Mouse (Mus musculus): ENCODE measurements at regions not wholly inside any gene's neighbourhood (a gene's known extent, or its start where the extent isn't known, plus 50 kb on each side); places are given as distances from the start of the nearest gene placed in this dataset.

DNA sequence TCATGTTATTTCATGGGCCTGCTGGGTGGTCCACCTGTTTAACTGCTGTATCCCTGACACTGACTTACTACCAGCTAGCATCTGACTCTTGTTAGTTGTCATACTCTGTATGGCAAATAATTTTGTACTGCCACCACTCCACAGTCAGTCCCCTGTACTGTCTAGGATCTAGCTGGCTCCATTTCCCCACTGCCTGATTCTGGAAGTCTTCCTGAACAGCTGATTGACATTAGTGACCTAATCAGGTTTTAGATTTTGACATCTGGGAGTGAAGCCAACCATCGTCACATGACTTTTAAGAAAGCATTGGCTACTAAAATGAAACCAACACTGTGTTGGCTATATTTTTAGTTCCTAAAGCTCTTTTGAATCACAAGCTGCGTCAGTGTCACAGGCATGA lies 711.3 kb downstream of the Bcl11a start:
- DNase-seq (ENCODE audit: low read depth, low spot score): no peak

DNA sequence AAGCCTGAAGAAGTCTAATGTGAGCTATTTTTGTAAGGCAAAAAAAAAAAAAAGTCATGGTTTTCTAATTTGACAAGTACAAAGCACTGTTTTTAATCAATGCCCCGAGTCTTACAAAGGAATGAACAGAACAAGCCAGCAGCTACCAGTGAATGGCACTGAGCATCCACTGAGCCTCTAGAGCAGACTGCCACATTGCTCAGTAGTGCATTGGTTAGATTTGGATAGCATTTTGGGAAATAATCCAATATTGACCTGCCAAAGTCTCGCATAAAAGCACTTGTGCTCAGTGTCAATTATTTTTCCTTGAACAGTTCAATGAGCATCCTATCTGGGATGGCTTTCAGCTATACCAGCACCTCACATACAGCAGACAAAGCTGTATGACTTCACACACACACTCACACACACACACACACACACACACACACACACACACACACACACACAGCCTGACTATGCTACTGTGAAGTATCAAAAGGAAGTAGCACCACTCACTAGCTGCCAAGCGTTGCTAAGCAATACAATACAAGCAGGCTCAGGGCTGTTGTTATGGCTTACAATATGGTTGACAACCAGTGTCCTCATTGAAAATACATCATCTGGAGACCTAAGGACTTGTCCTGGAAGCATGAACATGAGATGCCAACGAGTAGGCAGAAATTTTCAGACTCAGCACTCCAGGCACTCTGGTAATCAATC lies 717.8 kb downstream of the Bcl11a start:
- DNase-seq (ENCODE audit: low read depth, low spot score): no peak

DNA sequence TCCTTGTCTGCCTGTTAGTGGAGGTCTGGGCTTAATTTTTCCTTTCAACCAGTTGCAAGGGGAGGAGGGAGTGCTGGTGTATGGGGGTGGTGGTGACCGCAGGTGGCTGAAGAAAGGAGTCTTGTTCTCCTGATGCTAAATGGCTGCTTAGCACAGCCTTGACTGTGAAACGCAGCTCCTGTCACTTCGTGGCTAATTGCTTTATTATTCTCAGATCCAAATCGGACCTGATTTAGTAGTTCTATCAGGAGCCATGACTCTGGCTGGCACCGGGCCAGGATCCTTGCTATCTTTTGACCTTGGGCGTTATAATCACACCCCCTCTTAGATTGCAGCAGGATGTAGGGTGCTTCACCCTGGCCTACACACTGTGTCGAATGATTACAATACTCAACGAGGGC lies 726.8 kb downstream of the Bcl11a start:
- DNase-seq (ENCODE audit: low read depth, low spot score): no peak

DNA sequence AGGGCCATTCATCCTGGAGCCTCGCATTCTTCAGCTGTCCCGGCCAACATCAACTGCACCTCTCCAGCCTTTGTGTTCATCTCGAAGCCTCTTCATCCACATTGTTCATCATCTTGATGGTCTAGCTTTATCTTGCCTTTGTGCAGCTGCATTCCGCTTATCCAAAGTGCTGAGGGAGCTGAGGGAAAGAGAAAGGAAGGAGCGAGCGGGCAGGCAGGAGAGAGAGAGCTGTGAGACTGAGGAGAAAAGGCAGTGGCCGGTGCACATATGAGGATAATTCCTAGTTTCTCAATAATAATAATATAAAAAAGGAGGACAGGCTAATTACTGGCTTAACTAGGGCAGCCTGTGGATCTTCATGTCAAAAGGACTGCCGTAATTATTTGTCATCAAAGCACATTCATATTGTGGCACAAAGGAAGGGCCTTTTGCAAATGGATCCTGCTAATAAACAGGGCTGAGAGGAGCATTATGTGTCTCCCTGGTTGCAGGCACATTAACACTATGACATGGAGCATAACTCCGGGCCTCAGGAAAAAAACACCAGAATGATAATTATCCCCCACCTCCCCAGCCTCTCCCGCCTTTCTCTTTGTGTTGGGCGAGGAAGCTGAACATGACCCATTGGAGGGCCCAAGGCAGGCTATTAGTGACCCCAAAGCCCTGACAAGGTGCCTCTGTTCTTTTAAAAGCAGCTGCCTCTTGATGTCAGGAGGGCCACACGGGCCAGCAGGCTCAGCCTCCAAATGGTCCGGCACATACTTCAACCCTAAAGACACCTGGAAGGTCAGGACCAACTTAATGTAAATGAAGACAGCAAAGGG lies 751.9 kb downstream of the Bcl11a start:
- DNase-seq (ENCODE audit: low read depth, low spot score): no peak

DNA sequence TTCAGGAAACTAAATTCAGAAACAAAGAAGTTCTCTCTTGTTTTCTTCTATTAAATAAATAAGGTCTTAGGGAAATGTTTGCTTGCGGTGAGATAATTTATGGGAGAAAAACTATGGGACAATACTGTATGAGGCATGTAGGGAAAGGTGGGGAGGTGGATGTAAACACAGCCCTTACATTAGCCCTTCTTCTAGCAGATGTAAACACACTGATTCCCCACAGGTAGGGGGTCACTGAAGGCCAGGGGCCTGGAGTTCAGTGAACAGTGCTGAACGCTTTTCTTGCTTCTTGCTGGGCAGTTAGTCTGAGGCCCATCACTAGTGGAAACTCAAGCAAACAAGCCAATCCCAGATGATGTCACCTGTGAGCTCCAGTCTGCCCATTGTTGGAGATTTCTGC lies 752.6 kb downstream of the Bcl11a start:
- DNase-seq (ENCODE audit: low read depth, low spot score): no peak

DNA sequence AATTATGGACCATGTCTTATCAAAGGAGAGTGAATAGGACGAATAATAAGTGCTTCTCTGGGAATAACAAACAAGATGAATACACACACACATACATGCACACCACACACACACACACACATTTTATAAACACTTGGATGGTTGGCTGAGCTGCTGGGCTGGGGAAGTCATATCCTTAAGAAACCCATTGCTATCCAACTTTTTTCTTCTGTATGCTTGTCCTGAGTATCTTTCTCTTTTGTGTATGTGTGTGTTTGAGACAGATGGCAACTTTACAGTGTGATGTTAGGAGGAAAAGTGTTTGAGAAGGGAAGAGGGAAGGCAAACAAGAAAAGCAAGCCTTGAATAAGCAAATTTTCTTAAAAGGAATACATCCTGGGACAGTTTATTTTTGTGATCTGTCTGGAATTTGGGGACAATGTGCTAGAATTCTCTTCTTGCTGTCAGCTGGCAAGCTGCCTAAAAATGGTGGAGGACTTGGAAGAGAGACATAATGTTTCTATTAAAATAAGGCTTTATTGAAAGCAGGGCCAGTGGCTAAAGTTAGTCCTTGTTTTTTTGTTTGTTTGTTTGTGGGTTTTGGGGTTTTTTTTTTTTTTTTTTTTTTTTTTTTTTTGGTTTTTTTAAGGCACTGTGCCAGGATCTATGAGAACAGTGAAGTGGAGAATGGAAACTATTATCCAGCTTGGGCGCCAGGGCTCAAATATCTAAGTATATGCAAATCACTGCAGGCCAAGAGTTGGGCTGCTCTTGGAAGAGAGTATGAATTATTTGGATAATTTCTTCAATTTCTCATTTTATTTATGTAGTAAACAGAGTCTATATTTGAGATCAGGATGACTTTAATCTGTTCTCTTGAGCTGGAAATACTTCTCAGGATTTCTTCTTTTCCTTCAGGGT lies 766.2 kb downstream of the Bcl11a start:
- no peak for DNase-seq (ENCODE audit: low read depth, low spot score)

DNA sequence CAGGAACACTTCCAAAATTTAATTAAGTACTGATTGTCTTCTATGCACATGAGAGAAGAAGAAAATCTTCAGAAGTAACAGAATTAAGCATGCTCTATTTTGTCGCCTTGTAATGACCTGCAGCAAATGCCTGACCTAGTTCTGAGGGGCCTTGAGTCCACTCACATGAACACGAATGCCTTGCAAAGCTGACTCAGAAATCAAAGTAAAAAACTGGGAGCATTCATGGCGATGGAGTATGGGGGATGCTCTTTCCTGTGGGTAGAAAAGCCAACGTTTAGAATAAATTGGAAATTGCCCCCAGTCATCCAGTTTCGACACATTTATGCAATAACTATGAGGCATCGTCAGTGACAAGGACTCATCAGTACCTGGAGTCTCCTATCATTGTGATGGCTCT lies 779.1 kb downstream of the Bcl11a start:
- no peak for DNase-seq (ENCODE audit: low read depth, low spot score)

DNA sequence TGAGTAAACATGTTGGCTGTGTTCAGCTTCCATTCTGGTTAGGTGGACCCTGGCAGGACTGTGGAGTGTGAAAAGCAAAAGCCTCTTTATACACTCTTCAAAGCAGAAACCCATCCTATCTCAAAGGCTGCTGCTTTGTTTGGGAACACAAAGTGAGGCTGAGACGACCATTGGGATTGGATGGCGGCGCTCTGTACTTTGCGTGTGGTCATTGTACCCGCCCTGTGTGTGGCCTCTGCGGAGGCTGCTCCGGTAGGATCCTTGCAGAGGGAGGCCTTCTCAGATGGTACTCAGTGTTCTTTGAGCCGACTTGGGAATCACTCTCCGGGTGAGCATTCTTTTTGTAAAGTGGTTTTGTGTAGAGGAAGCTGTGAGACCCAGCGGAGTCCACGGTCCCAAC lies 786.8 kb downstream of the Bcl11a start:
- no peak for DNase-seq (ENCODE audit: low read depth, low spot score)

DNA sequence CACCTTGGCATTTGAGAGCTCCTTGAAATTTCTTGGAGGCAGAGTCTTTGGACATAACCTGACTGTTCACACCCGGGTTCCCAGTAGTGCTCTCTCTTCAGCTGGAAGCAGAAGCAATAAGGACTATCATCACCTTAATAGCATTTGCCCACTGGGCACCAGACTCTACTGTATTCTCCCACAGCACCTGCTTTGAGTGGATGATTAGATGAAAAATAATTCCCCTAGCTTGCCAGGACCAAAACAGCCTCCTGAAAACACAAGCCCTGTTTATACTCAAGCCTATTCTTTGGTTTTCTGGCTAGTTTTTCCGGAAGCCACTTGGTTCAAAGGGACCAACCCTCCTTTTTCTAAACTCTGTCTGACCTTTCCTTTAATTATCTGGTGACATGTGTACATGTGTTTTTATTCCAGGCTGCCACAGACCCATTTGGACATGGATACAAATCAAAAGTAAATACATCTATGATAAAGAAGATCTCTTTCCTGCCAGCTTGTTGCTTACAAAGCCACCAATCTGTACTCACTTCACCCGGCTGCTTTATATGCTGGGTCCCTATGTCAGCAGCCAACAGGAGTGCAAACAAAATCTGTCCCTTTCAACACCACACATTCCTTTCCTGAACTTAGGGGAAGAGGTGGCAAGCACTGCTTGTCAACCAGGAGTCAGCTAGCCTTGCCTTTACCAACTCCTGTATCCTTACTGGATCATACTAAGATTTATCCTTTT lies 787.4 kb downstream of the Bcl11a start:
- no peak for DNase-seq (ENCODE audit: low read depth, low spot score)

All from embryo, embryonic 11.5 days (tissue).